Mouse (Mus musculus): ENCODE measurements around the gene Robo3.

- TF ChIP-seq CTCF (IDR thresholded peaks at IDR 0.05; ENCODE audit: low read depth) (no peak), EP300 (optimal IDR thresholded peaks at IDR 0.05) (no peak)
These were observed 61.7 kb downstream of the Robo3 start for GRCm38 (mm10) chr9:37371232-37371801.

Measured in stomach, postnatal 0 days (tissue).